Mouse (Mus musculus) cerebellum, adult 8-10 months (tissue): ENCODE data around the gene Nkx6-1.

Experiments used
- DNase-seq: peaks from one replicate; pipeline ENCODE4 v3.0.0; 2022

Nkx6-1 gene

GRCm38 (mm10) chr5:101658188-101658983, 6.4 kb downstream of the Nkx6-1 start:
- DNase-seq, result no peak

- no peak for DNase-seq
Observed at GRCm38 (mm10) chr5:101657698-101658097, 7.1 kb downstream of the Nkx6-1 start.

GRCm38 (mm10) chr5:101656107-101656506, 8.7 kb downstream of the Nkx6-1 start:
- DNase-seq, result no peak

GRCm38 (mm10) chr5:101655418-101655817, 9.4 kb downstream of the Nkx6-1 start:
- no peak for DNase-seq

- DNase-seq, result no peak
Observed at GRCm38 (mm10) chr5:101647726-101648686, 16.8 kb downstream of the Nkx6-1 start.

GRCm38 (mm10) chr5:101646961-101647575, 17.7 kb downstream of the Nkx6-1 start:
- no peak for DNase-seq

GRCm38 (mm10) chr5:101645071-101645470, 19.7 kb downstream of the Nkx6-1 start:
- no peak for DNase-seq

- no peak for DNase-seq
Observed at GRCm38 (mm10) chr5:101638101-101638500, 26.7 kb downstream of the Nkx6-1 start.
